Mouse (Mus musculus) CH12.LX (cell line): ENCODE measurements around the gene Itpr1. TPM values are rescaled to one million over a fixed set of nuclear protein-coding genes. Genes with fewer than 3 reads are reported as not detected.
A peak's percentile ranks its signal among the peaks of the same experiment; 100 is the strongest.

Experiments used
- DNase-seq: peaks from one replicate; pipeline ENCODE4 v3.0.0-alpha.2; 2013; ENCODE audit errors: extremely low read depth
- H3K27ac ChIP-seq: 2 replicates; pipeline ENCODE4 v1.5.1; 2012; ENCODE audit warnings: low read depth, mild to moderate bottlenecking, control low read depth, moderate library complexity; ENCODE audit not compliant: insufficient read depth
- H3K27me3 ChIP-seq: replicated peaks from 2 replicates; pipeline ENCODE3; 2012; ENCODE audit warnings: inconsistent platforms
- H3K36me3 ChIP-seq, 2 experiments: replicated peaks in 1 of 2; 2 replicates each; pipeline versions ENCODE3 to v1.6.1; 2012; ENCODE audit warnings: inconsistent platforms in 1 of 2, low read length in 1 of 2, mild to moderate bottlenecking in 1 of 2, mixed read lengths in 1 of 2, moderate library complexity in 1 of 2; ENCODE audit not compliant: control insufficient read depth in 1 of 2, insufficient read depth in 1 of 2
- H3K4me1 ChIP-seq, 2 experiments: 2 replicates each; pipeline ENCODE4 v1.6.1; 2012; ENCODE audit warnings: inconsistent platforms in 1 of 2, moderate library complexity in 1 of 2; ENCODE audit not compliant: insufficient read depth in 2 of 2, control insufficient read depth in 1 of 2
- H3K4me2 ChIP-seq: 2 replicates; pipeline ENCODE4 v1.6.1; 2012; ENCODE audit warnings: low read depth, mild to moderate bottlenecking, control low read depth; ENCODE audit not compliant: poor library complexity, insufficient read depth, severe bottlenecking
- H3K4me3 ChIP-seq, 3 experiments: fragments of 150-350 bp in 1 of 3; sonication (generic) in 1 of 3; replicated peaks in 1 of 3; 2 replicates each; pipeline versions ENCODE3 to v1.5.1; 2011 to 2012; ENCODE audit warnings: low read depth in 2 of 3, low read length in 2 of 3, mild to moderate bottlenecking in 2 of 3, moderate library complexity in 2 of 3, control low read depth in 1 of 3, improper control_type of control experiment in 1 of 3, inconsistent platforms in 1 of 3, mixed read lengths in 1 of 3; ENCODE audit not compliant: poor library complexity in 1 of 3
- H3K79me2 ChIP-seq: replicated peaks from 2 replicates; pipeline ENCODE4 v1.6.1; 2012; ENCODE audit warnings: mild to moderate bottlenecking, moderate library complexity; ENCODE audit not compliant: control insufficient read depth, poor library complexity, insufficient read depth, severe bottlenecking; ENCODE audit errors: extremely low read depth
- H3K9ac ChIP-seq: 2 replicates; pipeline ENCODE4 v1.6.1; 2012; ENCODE audit warnings: low read depth, mild to moderate bottlenecking, control low read depth, moderate library complexity; ENCODE audit not compliant: insufficient read depth
- H3K9me3 ChIP-seq: replicated peaks from 2 replicates; pipeline ENCODE3; 2012; ENCODE audit warnings: low read length, inconsistent platforms, mixed read lengths
- BHLHE40 ChIP-seq: IDR thresholded peaks from 2 replicates; pipeline ENCODE4 v1.6.1; 2011; ENCODE audit warnings: mild to moderate bottlenecking, low read depth, low read length, improper control_type of control experiment
- CHD1 ChIP-seq: IDR thresholded peaks from 2 replicates; pipeline ENCODE4 v1.6.1; 2012; ENCODE audit warnings: low read depth, low read length, improper control_type of control experiment, inconsistent platforms
- E2F4 ChIP-seq: IDR thresholded peaks from 2 replicates; pipeline ENCODE4 v1.6.1; 2011; ENCODE audit warnings: low read depth, low read length, improper control_type of control experiment; ENCODE audit not compliant: insufficient replicate concordance
- EP300 ChIP-seq: IDR thresholded peaks from 2 replicates; pipeline ENCODE4 v1.6.1; 2011; ENCODE audit warnings: low read length, improper control_type of control experiment
- ETS1 ChIP-seq: conservative IDR thresholded peaks from 2 replicates; pipeline ENCODE4 v1.6.1; 2012; ENCODE audit warnings: low read depth, mild to moderate bottlenecking, inconsistent platforms, low read length, improper control_type of control experiment, moderate library complexity
- IRF4 ChIP-seq: IDR thresholded peaks from 2 replicates; pipeline ENCODE4 v1.6.1; 2014; ENCODE audit warnings: low read depth, mild to moderate bottlenecking, inconsistent platforms, low read length, improper control_type of control experiment
- JUN ChIP-seq: IDR thresholded peaks from 2 replicates; pipeline ENCODE4 v1.6.1; 2011; ENCODE audit warnings: low read depth, mild to moderate bottlenecking, low read length, improper control_type of control experiment, moderate library complexity; ENCODE audit not compliant: insufficient read depth
- JUND ChIP-seq: conservative IDR thresholded peaks from 2 replicates; pipeline ENCODE4 v1.6.1; 2011; ENCODE audit warnings: low read depth, low read length, improper control_type of control experiment
- KAT2A ChIP-seq: IDR thresholded peaks from 2 replicates; pipeline ENCODE4 v1.6.1; 2012; ENCODE audit warnings: low read length, improper control_type of control experiment, inconsistent platforms; ENCODE audit not compliant: insufficient replicate concordance
- MAFK ChIP-seq: IDR thresholded peaks from 2 replicates; pipeline ENCODE4 v1.6.1; 2011; ENCODE audit warnings: low read length, improper control_type of control experiment; ENCODE audit not compliant: insufficient replicate concordance
- MAX ChIP-seq: IDR thresholded peaks from 2 replicates; pipeline ENCODE4 v1.6.1; 2011; ENCODE audit warnings: low read length, improper control_type of control experiment
- MAZ ChIP-seq: IDR thresholded peaks from 2 replicates; pipeline ENCODE4 v1.6.1; 2012; ENCODE audit warnings: low read depth, mild to moderate bottlenecking, inconsistent platforms, low read length, improper control_type of control experiment, moderate library complexity
- MEF2A ChIP-seq: IDR thresholded peaks from 2 replicates; pipeline ENCODE4 v1.6.1; 2014; ENCODE audit warnings: low read depth, mild to moderate bottlenecking, inconsistent platforms, low read length, improper control_type of control experiment, borderline replicate concordance
- MXI1 ChIP-seq: IDR thresholded peaks from 2 replicates; pipeline ENCODE4 v1.6.1; 2011; ENCODE audit warnings: mild to moderate bottlenecking, low read depth, low read length, improper control_type of control experiment
- MYC ChIP-seq: IDR thresholded peaks from 2 replicates; pipeline ENCODE4 v1.6.1; 2011; ENCODE audit warnings: low read depth, mild to moderate bottlenecking, improper control_type of control experiment, low read length
- NELFE ChIP-seq: IDR thresholded peaks from 2 replicates; pipeline ENCODE4 v1.6.1; 2011; ENCODE audit warnings: low read depth, low read length, improper control_type of control experiment
- NRF1 ChIP-seq: IDR thresholded peaks from 2 replicates; pipeline ENCODE4 v1.6.1; 2014; ENCODE audit warnings: low read depth, mild to moderate bottlenecking, inconsistent platforms, low read length, improper control_type of control experiment, moderate library complexity
- PAX5 ChIP-seq: IDR thresholded peaks from 2 replicates; pipeline ENCODE4 v1.6.1; 2012; ENCODE audit warnings: low read length, inconsistent platforms, mixed read lengths
- POLR2AphosphoS2 ChIP-seq: IDR thresholded peaks from 2 replicates; pipeline ENCODE4 v1.6.1; 2011; ENCODE audit warnings: low read depth, low read length, improper control_type of control experiment
- RAD21 ChIP-seq: IDR thresholded peaks from 2 replicates; pipeline ENCODE4 v1.6.1; 2011; ENCODE audit warnings: low read depth, mild to moderate bottlenecking, low read length, improper control_type of control experiment, moderate library complexity
- TCF12 ChIP-seq: IDR thresholded peaks from 2 replicates; pipeline ENCODE4 v1.6.1; 2014; ENCODE audit warnings: low read depth, mild to moderate bottlenecking, inconsistent platforms, low read length, improper control_type of control experiment
- USF1 ChIP-seq: IDR thresholded peaks from 2 replicates; pipeline ENCODE4 v1.6.1; 2014; ENCODE audit warnings: low read depth, mild to moderate bottlenecking, inconsistent platforms, low read length, improper control_type of control experiment
- ZC3H11A ChIP-seq: IDR thresholded peaks from 2 replicates; pipeline ENCODE4 v1.6.1; 2012; ENCODE audit warnings: low read depth, mild to moderate bottlenecking, inconsistent platforms, low read length, improper control_type of control experiment
- dilution Hi-C: fragments of 300-500 bp; cut with MboI; formaldehyde crosslinking; loops from 2 replicates; pipeline ENCODE4 v1.14.3; 2020; ENCODE audit warnings: low sequenced_read_pairs; ENCODE audit not compliant: extremely low pct_unique_long_range_greater_than_20kb, extremely low pct_ligation_motif_present
- in situ Hi-C: fragments of 300-500 bp; cut with MboI; formaldehyde crosslinking; loops from 3 replicates; pipeline ENCODE4 v1.14.3; 2019; ENCODE audit warnings: low sequenced_read_pairs, low pct_ligation_motif_present, low pct_unique_long_range_greater_than_20kb, mixed read lengths
- polyA plus RNA-seq: library from polyadenylated mRNA; unstranded; fragments of >175 nt; gene quantifications from 2 replicates; pipeline ENCODE4 v1.2.1, GENCODE M21; 2012; ENCODE audit warnings: low read depth; ENCODE audit not compliant: insufficient read length
- total RNA-seq, 2 experiments: library from RNA; depleted of rRNA; stranded (reverse); fragments of 300-350 nt in 1 of 2; fragments of >200 nt in 1 of 2; gene quantifications; 2 replicates each; pipeline ENCODE4 v1.2.3; 2012 to 2014

The Itpr1 gene
- total and polyA plus RNA-seq, 3 experiments, result 42.8 to 73.1 (median 53.4) TPM

DNA sequence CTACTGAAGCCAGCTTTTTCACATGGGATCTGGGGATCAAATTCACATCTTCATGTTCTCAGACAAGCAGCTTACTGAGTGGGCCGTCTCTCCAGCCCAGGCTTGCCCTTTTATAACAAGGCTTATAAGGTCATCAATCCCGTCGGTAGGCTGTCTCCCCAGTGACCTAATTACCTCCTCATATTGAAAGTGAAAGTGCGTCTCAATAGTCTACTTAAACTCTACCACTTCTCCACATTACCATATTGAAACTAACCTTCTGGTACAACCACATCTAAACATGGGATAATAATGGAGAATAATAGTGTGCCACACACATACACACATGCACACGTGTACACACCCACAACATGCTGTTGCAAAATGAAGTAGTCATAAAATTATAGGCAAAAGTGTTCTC is 48.0 kb upstream of the Itpr1 start:
- H3K4me1 ChIP-seq, result peaks cover 24 to 48% of the 10 kb centered on the region in 2 experiments
- no peaks in the 10 kb centered on the region; the same call in 1 of the 2 replicates for H3K79me2 ChIP-seq
- DNase-seq, result peak; percentile 85
- dilution Hi-C loops, result no loop called here
- H3K27ac ChIP-seq, result no peak overlapping the region
- no peaks in the 10 kb centered on the region for H3K27me3 ChIP-seq
- TF ChIP-seq ETS1, result peak; percentile 92
- no peak for TF ChIP-seq ZC3H11A
- TF ChIP-seq MAFK, result peak; percentile 69
- TF ChIP-seq MAX, result peak; percentile 67; the same call in 1 of the 2 replicates
- no peak for TF ChIP-seq RAD21
- no peak for TF ChIP-seq POLR2AphosphoS2
- TF ChIP-seq MXI1, result peak; percentile 69; the same call in 1 of the 2 replicates
- peak; percentile 92 for TF ChIP-seq BHLHE40
- TF ChIP-seq KAT2A, result no peak
- TF ChIP-seq EP300, result peak; percentile 88
- peak; percentile 88 for TF ChIP-seq JUN
- no peak for TF ChIP-seq NELFE
- no peak for TF ChIP-seq CHD1
- no peak for TF ChIP-seq E2F4
- TF ChIP-seq TCF12, result peak; percentile 27; the same call in 1 of the 2 replicates
- peak; percentile 67; the same call in 1 of the 2 replicates for TF ChIP-seq MYC
- peak; percentile 97 for TF ChIP-seq IRF4
- peak; percentile 77; the same call in 1 of the 2 replicates for TF ChIP-seq MEF2A
- TF ChIP-seq MAZ, result no peak
- TF ChIP-seq JUND, result peak; percentile 89
- TF ChIP-seq NRF1, result no peak
- no peak for TF ChIP-seq USF1
- TF ChIP-seq PAX5, result no peak
- peaks cover 2% of the 10 kb centered on the region for H3K9me3 ChIP-seq
- no peak overlapping the region for H3K4me3 ChIP-seq
- 0 out of 2 replicates have a peak overlapping the region, but pooled peaks have one; percentile 26 for H3K9ac ChIP-seq
- in situ Hi-C loops, result no loop called here
- H3K36me3 ChIP-seq, result peaks cover 0 to 21% of the 10 kb centered on the region in 2 experiments
- H3K4me2 ChIP-seq, result peak overlapping the region; percentile 70
